Mouse (Mus musculus) embryonic facial prominence, embryonic 14.5 days (tissue): Measurements from ENCODE around the gene Chd6. TPM values are rescaled to one million over a fixed set of nuclear protein-coding genes. Genes with fewer than 3 reads are reported as not detected.

Experiments
- ATAC-seq: fragments of 200-750 bp; cut with Nextera tagmentation; 2 replicates; pipeline ENCODE4 v1.8.0; 2017; ENCODE audit warnings: low read depth, moderate number of reproducible peaks, moderate TSS enrichment
- DNase-seq: peaks from one replicate; pipeline ENCODE4 v3.0.0-alpha.2; 2015; ENCODE audit warnings: low spot score
- H3K27ac ChIP-seq: fragments of 300-500 bp; sonication (generic); replicated peaks from 2 replicates; pipeline ENCODE4 v1.5.1; 2014; ENCODE audit warnings: low read depth, mild to moderate bottlenecking, low read length, moderate library complexity
- H3K27me3 ChIP-seq: fragments of 300-500 bp; sonication (generic); replicated peaks from 2 replicates; pipeline ENCODE4 v1.6.1; 2014; ENCODE audit warnings: low read length; ENCODE audit not compliant: control insufficient read depth, insufficient read depth
- H3K36me3 ChIP-seq: fragments of 300-500 bp; sonication (generic); 2 replicates; pipeline ENCODE4 v1.6.1; 2014; ENCODE audit warnings: low read length, mixed read lengths; ENCODE audit not compliant: control insufficient read depth, insufficient read depth
- H3K4me1 ChIP-seq: fragments of 300-500 bp; sonication (generic); 2 replicates; pipeline ENCODE4 v1.6.1; 2014; ENCODE audit warnings: antibody characterized with exemption, low read length; ENCODE audit not compliant: control insufficient read depth, insufficient read depth
- H3K4me2 ChIP-seq: fragments of 300-500 bp; sonication (generic); 2 replicates; pipeline ENCODE4 v1.6.1; 2014; ENCODE audit warnings: low read depth, mild to moderate bottlenecking, low read length, moderate library complexity, mixed read lengths
- H3K4me3 ChIP-seq: fragments of 300-500 bp; sonication (generic); 2 replicates; pipeline ENCODE4 v1.5.1; 2014; ENCODE audit warnings: low read depth, mild to moderate bottlenecking, low read length
- H3K9ac ChIP-seq: fragments of 300-500 bp; sonication (generic); 2 replicates; pipeline ENCODE4 v1.6.1; 2014; ENCODE audit warnings: low read depth, mild to moderate bottlenecking, low read length, moderate library complexity, mixed read lengths
- H3K9me3 ChIP-seq: fragments of 300-500 bp; sonication (generic); 2 replicates; pipeline ENCODE4 v1.6.1; 2016; ENCODE audit warnings: low read length; ENCODE audit not compliant: control insufficient read depth
- WGBS: fragments of 180-500 bp; shearing (Covaris S2); extraction: QIAGEN DNeasy Blood & Tissue Kit; methylation state at CpG from one replicate; pipeline ENCODE4 v1.1.7; 2014; 5-methylcytosine and 5-hydroxymethylcytosine counted together
- polyA plus RNA-seq: library from polyadenylated mRNA; unstranded; fragments of >200 nt; fragmentation: Nextera tagmentation; extraction: Ambion mirVana; gene quantifications from 2 replicates; pipeline ENCODE4 v1.2.1, GENCODE M21; 2014

Chd6 gene
- polyA plus RNA-seq, 1 experiment from 2014 or later, result 24.2 TPM

DNA sequence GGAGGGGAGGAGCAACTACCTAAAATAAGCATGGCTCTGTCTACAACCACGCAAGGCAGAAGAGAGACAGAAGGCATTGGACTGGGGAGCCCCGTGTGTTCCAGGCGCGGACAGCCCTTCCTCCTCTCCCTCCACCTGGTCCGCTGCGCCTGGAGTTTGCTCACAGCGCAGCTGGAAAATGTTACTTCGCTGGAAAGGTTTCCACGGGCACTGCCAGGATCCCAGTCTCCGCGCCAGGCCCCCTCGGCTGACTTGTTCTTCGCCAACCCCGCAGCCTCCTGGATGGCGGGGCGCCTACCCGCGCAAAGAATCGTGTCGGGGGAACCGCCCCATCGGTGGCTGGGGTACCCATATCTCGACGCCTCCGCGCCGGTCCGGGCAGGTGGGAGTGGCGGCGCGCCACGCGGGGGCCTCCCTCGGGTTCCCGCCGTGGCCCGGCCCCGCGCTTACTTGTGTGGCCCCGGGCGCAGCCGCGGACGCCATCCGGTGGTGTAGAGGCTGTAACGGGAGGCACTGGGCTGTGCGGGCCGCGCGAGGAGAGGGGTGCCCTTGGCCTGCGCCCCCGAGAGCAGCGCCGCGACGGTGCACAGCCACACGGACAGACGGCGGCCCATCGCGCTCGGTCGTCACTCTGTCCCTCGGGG is 197.2 kb downstream of the Chd6 start:
- ATAC-seq, result peak; percentile 50
- Histone ChIP-seq H3K9ac (peak overlapping the region; percentile 75), H3K27me3 (peaks cover 23% of the 10 kb centered on the region)

GRCm38 (mm10) chr2:160910633-160911032 is 198.2 kb downstream of the Chd6 start:
- WGBS, result 84% methylated on average over 5 of the region's 5 CpGs
- DNase-seq, result no peak
- Histone ChIP-seq H3K27ac (no peak overlapping the region), H3K36me3 (peaks cover 33% of the 10 kb centered on the region), H3K4me3 (peak overlapping the region; percentile 63; the same call in 1 of the 2 replicates), H3K4me1 (peaks cover 14% of the 10 kb centered on the region; the same call in 1 of the 2 replicates), H3K27me3 (peaks cover 23% of the 10 kb centered on the region), H3K9ac (no peak overlapping the region), H3K9me3 (no peaks in the 10 kb centered on the region), H3K4me2 (peak overlapping the region; percentile 91)
- no peak for ATAC-seq

More for the DNA sequence above, 197.2 kb downstream of the Chd6 start:
- WGBS, result under 1% methylated on average over 36 of the region's 64 CpGs
- DNase-seq, result peak; percentile 65
- Histone ChIP-seq H3K27ac (peak overlapping the region; percentile 67), H3K36me3 (peaks cover 25% of the 10 kb centered on the region), H3K4me2 (peak overlapping the region; percentile 91), H3K9me3 (no peaks in the 10 kb centered on the region), H3K4me1 (peaks cover 17% of the 10 kb centered on the region), H3K4me3 (peak overlapping the region; percentile 63)

GRCm38 (mm10) chr2:160908607-160909006 is 200.3 kb downstream of the Chd6 start:
- Histone ChIP-seq H3K36me3 (peaks cover 36% of the 10 kb centered on the region), H3K9ac (no peak overlapping the region), H3K4me3 (no peak overlapping the region), H3K27ac (no peak overlapping the region), H3K4me2 (no peak overlapping the region), H3K27me3 (peaks cover 23% of the 10 kb centered on the region), H3K9me3 (no peaks in the 10 kb centered on the region), H3K4me1 (peaks cover 10% of the 10 kb centered on the region; the same call in 1 of the 2 replicates)
- WGBS, result 62% methylated on average over 14 of the region's 18 CpGs
- DNase-seq, result no peak
- no peak for ATAC-seq

GRCm38 (mm10) chr2:160906101-160906500 is 202.8 kb downstream of the Chd6 start:
- Histone ChIP-seq H3K4me2 (no peak overlapping the region), H3K4me1 (0 out of 2 replicates have a peak, but pooled peaks cover 4% of the 10 kb centered on the region), H3K9ac (no peak overlapping the region), H3K9me3 (no peaks in the 10 kb centered on the region), H3K27ac (no peak overlapping the region), H3K36me3 (peaks cover 36% of the 10 kb centered on the region), H3K27me3 (peaks cover 12% of the 10 kb centered on the region), H3K4me3 (no peak overlapping the region)
- DNase-seq, result no peak
- no peak for ATAC-seq
- 77% methylated on average over 5 of the region's 5 CpGs for WGBS

GRCm38 (mm10) chr2:160905301-160905700 is 203.6 kb downstream of the Chd6 start:
- Histone ChIP-seq H3K9ac (no peak overlapping the region), H3K4me3 (no peak overlapping the region), H3K36me3 (peaks cover 36% of the 10 kb centered on the region), H3K9me3 (no peaks in the 10 kb centered on the region), H3K27ac (no peak overlapping the region), H3K4me1 (no peaks in the 10 kb centered on the region), H3K4me2 (no peak overlapping the region), H3K27me3 (peaks cover 5% of the 10 kb centered on the region; the same call in 1 of the 2 replicates)
- 94% methylated on average over 12 of the region's 12 CpGs for WGBS
- ATAC-seq (no peak), DNase-seq (no peak)

GRCm38 (mm10) chr2:160901656-160902412 is 207.0 kb downstream of the Chd6 start:
- H3K27ac ChIP-seq, result no peak overlapping the region
- peaks cover 13% of the 10 kb centered on the region; the same call in 1 of the 2 replicates for H3K36me3 ChIP-seq
- no peaks in the 10 kb centered on the region for H3K27me3 ChIP-seq
- no peak overlapping the region for H3K4me2 ChIP-seq
- no peak overlapping the region for H3K4me3 ChIP-seq
- no peak overlapping the region for H3K9ac ChIP-seq
- DNase-seq (no peak), ATAC-seq (no peak)
- no peaks in the 10 kb centered on the region for H3K4me1 ChIP-seq
- no peaks in the 10 kb centered on the region for H3K9me3 ChIP-seq
- 77% methylated on average over 7 of the region's 7 CpGs for WGBS

Other genes with a start within 250 kb of the Chd6 start
- 10.6 and 11.1 TPM in 2 replicates for gene Zhx3, start 236.1 kb downstream of the Chd6 start, polyA plus RNA-seq
- gene Lpin3, start 228.4 kb downstream of the Chd6 start, polyA plus RNA-seq, result 1.1 and 1.4 TPM in 2 replicates
- gene Emilin3, start 196.7 kb downstream of the Chd6 start, polyA plus RNA-seq, result 21.6 and 26.0 TPM in 2 replicates